Mouse (Mus musculus) lung, embryonic 14.5 days (tissue): Measurements from ENCODE around the gene Klhl7. TPM values are rescaled to one million over a fixed set of nuclear protein-coding genes. Genes with fewer than 3 reads are reported as not detected.

Source experiments
- ATAC-seq: fragments of 200-750 bp; cut with Nextera tagmentation; 2 replicates; pipeline ENCODE4 v1.8.0; 2017; ENCODE audit warnings: mild to moderate bottlenecking, moderate TSS enrichment, moderate library complexity; ENCODE audit not compliant: insufficient read depth
- DNase-seq: peaks from one replicate; pipeline ENCODE4 v3.0.0-alpha.2; 2015
- H3K27ac ChIP-seq: fragments of 300-500 bp; sonication (generic); 2 replicates; pipeline ENCODE4 v1.5.1; 2014; ENCODE audit warnings: low read depth, mild to moderate bottlenecking, moderate library complexity
- H3K27me3 ChIP-seq: fragments of 300-500 bp; sonication (generic); 2 replicates; pipeline ENCODE4 v1.6.1; 2014; ENCODE audit warnings: low read length, control low read depth; ENCODE audit not compliant: insufficient read depth
- H3K36me3 ChIP-seq: fragments of 300-500 bp; sonication (generic); 2 replicates; pipeline ENCODE4 v1.6.1; 2014; ENCODE audit warnings: control low read depth; ENCODE audit not compliant: insufficient read depth
- H3K4me1 ChIP-seq: fragments of 300-500 bp; sonication (generic); 2 replicates; pipeline ENCODE4 v1.6.1; 2014; ENCODE audit warnings: antibody characterized with exemption, control low read depth; ENCODE audit not compliant: insufficient read depth
- H3K4me2 ChIP-seq: fragments of 300-500 bp; sonication (generic); 2 replicates; pipeline ENCODE4 v1.6.1; 2014; ENCODE audit warnings: mild to moderate bottlenecking
- H3K4me3 ChIP-seq: fragments of 300-500 bp; sonication (generic); 2 replicates; pipeline ENCODE4 v1.5.1; 2014; ENCODE audit warnings: low read depth, low read length
- H3K9ac ChIP-seq: fragments of 300-500 bp; sonication (generic); 2 replicates; pipeline ENCODE4 v1.6.1; 2014
- H3K9me3 ChIP-seq: fragments of 300-500 bp; sonication (generic); 2 replicates; pipeline ENCODE4 v1.6.1; 2016; ENCODE audit warnings: low read depth, low read length, control low read depth
- CTCF ChIP-seq: IDR thresholded peaks from 2 replicates; pipeline ENCODE4 v1.5.1; 2016; ENCODE audit warnings: antibody characterized with exemption, low read depth
- WGBS: fragments of 180-500 bp; shearing (Covaris S2); extraction: QIAGEN DNeasy Blood & Tissue Kit; methylation state at CpG from one replicate; pipeline ENCODE4 v1.1.7; 2014; 5-methylcytosine and 5-hydroxymethylcytosine counted together
- polyA plus RNA-seq: library from polyadenylated mRNA; unstranded; fragments of >200 nt; fragmentation: Nextera tagmentation; extraction: Ambion mirVana; gene quantifications from 2 replicates; pipeline ENCODE4 v1.2.1, GENCODE M21; 2014

Klhl7 gene
- polyA plus RNA-seq, 1 experiment from 2014 or later, result 46.3 TPM

DNA sequence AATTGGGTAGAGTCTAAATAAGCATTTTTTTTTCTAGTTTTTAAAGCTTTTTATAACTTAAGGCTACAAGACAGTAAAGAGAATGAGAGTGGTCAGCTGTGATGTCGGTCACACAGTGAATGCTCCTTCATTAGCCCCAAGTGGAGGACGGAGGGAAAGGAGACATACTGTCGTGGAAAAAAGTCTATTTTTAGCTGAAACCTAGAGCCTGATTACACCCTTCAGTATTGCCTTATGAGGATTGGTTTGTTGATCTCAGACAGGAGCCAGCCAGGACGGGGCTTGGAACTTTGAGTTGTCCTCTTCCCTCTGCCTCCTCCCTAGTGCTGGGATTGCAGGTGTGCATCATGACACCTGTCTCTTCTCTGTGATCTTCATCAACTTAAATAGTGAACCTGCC, 26.6 kb downstream of the Klhl7 start:
- no peak for TF ChIP-seq CTCF
- Histone ChIP-seq H3K27ac (no peak overlapping the region), H3K4me1 (no peaks in the 10 kb centered on the region), H3K27me3 (no peaks in the 10 kb centered on the region), H3K4me2 (no peak overlapping the region), H3K36me3 (0 out of 2 replicates have a peak, but pooled peaks cover 5% of the 10 kb centered on the region), H3K9me3 (no peaks in the 10 kb centered on the region), H3K9ac (no peak overlapping the region), H3K4me3 (no peak overlapping the region)
- DNase-seq, result no peak
- ATAC-seq, result no peak
- 76% methylated on average over 4 of the region's 4 CpGs for WGBS

GRCm38 (mm10) chr5:24146964-24147363, 46.6 kb downstream of the Klhl7 start:
- H3K27me3 ChIP-seq, result no peaks in the 10 kb centered on the region
- no peak overlapping the region for H3K27ac ChIP-seq
- no peak overlapping the region for H3K9ac ChIP-seq
- H3K4me2 ChIP-seq, result no peak overlapping the region
- ATAC-seq, result no peak
- H3K36me3 ChIP-seq, result peaks cover 60% of the 10 kb centered on the region
- no peaks in the 10 kb centered on the region for H3K4me1 ChIP-seq
- TF ChIP-seq CTCF, result no peak
- WGBS, result 89% methylated on average over 5 of the region's 5 CpGs
- no peak for DNase-seq
- H3K4me3 ChIP-seq, result no peak overlapping the region
- no peaks in the 10 kb centered on the region for H3K9me3 ChIP-seq

GRCm38 (mm10) chr5:24152199-24152598, 51.8 kb downstream of the Klhl7 start:
- H3K27me3 ChIP-seq, result no peaks in the 10 kb centered on the region
- no peaks in the 10 kb centered on the region for H3K9me3 ChIP-seq
- H3K9ac ChIP-seq, result no peak overlapping the region
- TF ChIP-seq CTCF, result no peak
- H3K36me3 ChIP-seq, result peaks cover 30% of the 10 kb centered on the region
- H3K27ac ChIP-seq, result no peak overlapping the region
- no peaks in the 10 kb centered on the region for H3K4me1 ChIP-seq
- no peak overlapping the region for H3K4me2 ChIP-seq
- no peak overlapping the region for H3K4me3 ChIP-seq
- no peak for ATAC-seq
- no peak for DNase-seq

GRCm38 (mm10) chr5:24156774-24157173, 56.4 kb downstream of the Klhl7 start:
- Histone ChIP-seq H3K4me2 (no peak overlapping the region), H3K9ac (no peak overlapping the region), H3K4me3 (no peak overlapping the region), H3K27me3 (no peaks in the 10 kb centered on the region), H3K27ac (no peak overlapping the region), H3K4me1 (no peaks in the 10 kb centered on the region), H3K36me3 (peaks cover 20% of the 10 kb centered on the region), H3K9me3 (no peaks in the 10 kb centered on the region)
- no peak for ATAC-seq
- TF ChIP-seq CTCF, result no peak
- DNase-seq, result no peak
- WGBS, result 89% methylated on average over 6 of the region's 6 CpGs

DNA sequence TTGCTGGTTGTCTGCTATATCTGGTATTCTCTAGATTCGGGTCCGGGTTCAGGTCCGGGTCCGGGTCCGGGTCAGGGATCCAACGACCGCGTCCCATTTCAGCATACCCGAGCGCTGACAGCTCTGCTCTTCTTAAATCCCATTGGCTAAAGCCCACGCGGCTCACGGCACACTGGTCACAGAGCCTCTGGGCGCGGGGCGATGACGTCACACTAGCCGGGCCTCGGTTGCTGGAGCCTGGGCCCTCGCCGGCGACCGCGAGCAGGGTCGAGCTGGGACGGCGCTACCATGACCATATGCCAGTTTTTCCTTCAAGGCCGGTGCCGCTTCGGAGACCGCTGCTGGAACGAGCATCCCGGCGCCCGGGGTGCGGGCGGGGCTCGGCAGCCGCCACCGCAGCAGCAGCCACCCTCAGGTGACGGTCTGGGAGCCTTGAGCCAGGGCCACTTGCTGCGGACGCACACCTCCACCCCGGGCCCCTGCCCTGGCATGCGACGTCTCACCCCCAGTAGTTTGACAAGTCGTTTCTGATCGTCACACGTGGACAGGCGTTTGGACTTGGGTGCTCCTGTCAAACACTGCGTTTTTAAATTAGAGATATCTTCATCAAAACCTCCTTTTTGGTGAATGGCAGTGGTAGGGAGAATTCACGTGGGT, 64.5 kb downstream of the Klhl7 start, which contains the start of gene Nupl2:
TSS of gene Nupl2 (plus strand) at position 175 of the 657 bp plus-strand sequence.
- Histone ChIP-seq H3K27me3 (no peaks in the 10 kb centered on the region), H3K36me3 (peaks cover 13% of the 10 kb centered on the region), H3K4me1 (0 out of 2 replicates have a peak, but pooled peaks cover 3% of the 10 kb centered on the region), H3K9ac (peak within 1 kb of the TSS; percentile 96), H3K4me3 (peak within 1 kb of the TSS; percentile 87), H3K9me3 (no peaks in the 10 kb centered on the region), H3K27ac (peak within 1 kb of the TSS; percentile 60; the same call in 1 of the 2 replicates), H3K4me2 (peak within 1 kb of the TSS; percentile 83)
- WGBS, result under 1% methylated on average over 52 of the region's 52 CpGs
- no peak for TF ChIP-seq CTCF
- DNase-seq, result peak; percentile 98
- peak; percentile 100 for ATAC-seq

- DNase-seq, result peak; percentile 26
- WGBS, result 42% methylated on average over 5 of the region's 5 CpGs
- TF ChIP-seq CTCF, result peak; percentile 29
Observed at GRCm38 (mm10) chr5:24167263-24167662, 66.9 kb downstream of the Klhl7 start.

GRCm38 (mm10) chr5:24169881-24170280, 69.5 kb downstream of the Klhl7 start:
- 0 out of 2 replicates have a peak, but pooled peaks cover 3% of the 10 kb centered on the region for H3K4me1 ChIP-seq
- no peaks in the 10 kb centered on the region for H3K9me3 ChIP-seq
- peaks cover 30% of the 10 kb centered on the region for H3K36me3 ChIP-seq
- 88% methylated on average over 6 of the region's 6 CpGs for WGBS
- no peak overlapping the region for H3K9ac ChIP-seq
- no peak for TF ChIP-seq CTCF
- no peak overlapping the region for H3K4me3 ChIP-seq
- no peak for DNase-seq
- ATAC-seq, result no peak
- H3K27me3 ChIP-seq, result no peaks in the 10 kb centered on the region
- H3K4me2 ChIP-seq, result no peak overlapping the region
- no peak overlapping the region for H3K27ac ChIP-seq

More at GRCm38 (mm10) chr5:24167263-24167662, 66.9 kb downstream of the Klhl7 start:
- Histone ChIP-seq H3K4me2 (no peak overlapping the region), H3K4me3 (no peak overlapping the region), H3K36me3 (peaks cover 22% of the 10 kb centered on the region), H3K9me3 (no peaks in the 10 kb centered on the region), H3K27me3 (no peaks in the 10 kb centered on the region), H3K27ac (no peak overlapping the region), H3K9ac (no peak overlapping the region), H3K4me1 (0 out of 2 replicates have a peak, but pooled peaks cover 3% of the 10 kb centered on the region)
- ATAC-seq, result no peak
